Mouse (Mus musculus) lung, postnatal 0 days (tissue): Measurements from ENCODE around the gene Tmem178b.

Experiments
- CTCF ChIP-seq: IDR thresholded peaks from 2 replicates; pipeline ENCODE4 v1.5.1; 2016; ENCODE audit warnings: antibody characterized with exemption, mild to moderate bottlenecking
- EP300 ChIP-seq: IDR thresholded peaks from 2 replicates; pipeline ENCODE4 v1.6.1; 2016; ENCODE audit warnings: antibody characterized with exemption, mild to moderate bottlenecking, control low read depth

GRCm38 (mm10) chr6:39944854-39945253 is 71.8 kb downstream of the Tmem178b start:
- no peak for TF ChIP-seq CTCF
- TF ChIP-seq EP300, result no peak
